Mouse (Mus musculus): ENCODE measurements at regions not wholly inside any gene's neighbourhood (a gene's known extent, or its start where the extent isn't known, plus 50 kb on each side); places are given as distances from the start of the nearest gene placed in this dataset.
"Not testable (repeated sequence)": the region's sequence is repeated elsewhere in the genome, so short reads cannot be mapped to it uniquely, and the experiment has no call there.

DNA sequence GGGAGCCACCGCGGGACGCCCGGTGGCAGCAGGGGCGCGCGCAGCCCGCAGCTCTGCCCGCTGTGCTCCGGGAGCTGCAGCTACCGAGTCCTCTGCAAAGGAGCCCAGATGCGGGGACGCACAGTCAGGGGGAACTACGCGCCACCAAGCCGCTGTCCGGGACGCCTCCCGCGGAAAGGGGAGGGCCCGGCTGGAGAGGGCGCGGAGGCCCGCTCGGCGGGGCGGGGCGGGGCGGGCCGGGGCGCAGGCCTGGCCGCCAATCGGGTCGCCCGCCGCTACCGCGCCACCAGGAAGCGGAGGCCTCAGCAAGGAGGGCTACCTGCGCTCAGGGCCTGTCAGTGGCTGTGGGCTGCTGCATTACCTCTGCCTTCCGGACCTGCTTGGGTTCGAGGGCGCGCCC, 128.1 kb downstream of the 9030624G23Rik start:
- no CpG with 5 or more reads among the region's 44 CpGs for WGBS
- ATAC-seq (ENCODE audit: low FRiP score); H3K36me3 ChIP-seq; H3K27ac ChIP-seq (replicated peaks); H3K27me3 ChIP-seq (replicated peaks); H3K9ac ChIP-seq (replicated peaks); H3K4me1 ChIP-seq; H3K9me3 ChIP-seq (replicated peaks): not testable (repeated sequence)
- H3K4me2 ChIP-seq: peak overlapping the region; percentile 35
- peak overlapping the region; percentile 32 for H3K4me3 ChIP-seq (replicated peaks)

All from neural tube, embryonic 15.5 days (tissue).